Mouse (Mus musculus) erythroblast, embryonic 14.5 days (primary cell): ENCODE data around the gene Gpr107.

Experiments
- GATA1 ChIP-seq: IDR thresholded peaks from 2 replicates; pipeline ENCODE4 v1.6.1; 2012; ENCODE audit warnings: low read length, inconsistent platforms, mixed read lengths
- TAL1 ChIP-seq: IDR thresholded peaks from 3 replicates; pipeline ENCODE4 v1.6.1; 2012; ENCODE audit warnings: low read length, inconsistent platforms, mixed read lengths

DNA sequence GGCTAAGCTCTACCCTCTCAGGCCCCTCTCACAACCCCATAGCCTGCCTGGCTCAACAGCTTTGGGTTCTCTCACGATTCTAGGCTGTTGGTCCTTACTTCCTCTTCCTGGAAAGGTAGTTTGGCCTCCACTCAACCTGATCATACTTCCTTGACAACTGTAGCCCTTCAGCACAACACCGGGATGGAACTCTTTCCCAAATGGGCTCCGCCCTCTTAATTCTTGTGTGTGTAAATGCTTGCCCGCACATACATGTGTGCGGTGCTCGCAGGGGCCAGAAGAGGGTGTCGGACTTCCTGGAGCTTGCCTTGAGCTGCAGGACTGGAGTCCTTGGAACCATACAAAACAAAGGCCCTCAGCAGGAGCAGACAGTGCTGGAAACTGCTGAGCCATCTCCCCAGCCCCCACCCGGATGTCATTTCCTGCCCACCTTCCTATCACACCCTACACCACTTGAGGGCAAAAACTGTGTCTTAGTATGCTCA, 21.3 kb upstream of the Gpr107 start:
- no peak for TF ChIP-seq GATA1
- TF ChIP-seq TAL1 = no peak
